In the genomic region with DNA sequence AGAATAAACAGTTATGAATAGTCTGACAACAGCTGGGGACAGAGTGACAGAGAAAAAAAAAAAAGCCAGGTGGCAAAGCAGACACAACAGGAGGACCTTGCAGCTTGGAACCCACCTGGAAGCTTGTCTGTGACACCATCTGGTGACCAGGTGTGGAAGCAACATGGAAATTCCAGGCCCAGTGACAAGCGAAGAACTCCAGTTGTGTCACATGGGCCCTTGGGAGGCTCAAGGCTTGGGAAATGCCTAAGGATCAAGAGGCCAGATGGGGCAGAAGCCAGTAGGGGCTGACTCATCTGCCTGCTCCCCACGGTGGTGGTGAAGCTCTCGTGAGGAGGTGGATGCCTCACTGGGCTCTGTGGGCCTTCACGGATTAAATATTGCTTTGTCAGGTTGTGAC, we compare ENCODE assay signal across 9 mouse cellular contexts. TPM values are rescaled to one million over a fixed set of nuclear protein-coding genes. Genes with fewer than 3 reads are reported as not detected.
DNase-seq lines count a peak whose midpoint lies in the region; ATAC-seq and TF ChIP-seq lines count a peak whose summit lies in the region.
"Had no signal": no experiment of that assay in that cellular context is flagged by ENCODE, and none has a peak within 500 bp of the region (broad histone marks: within the 10 kb centered on the region; RNA-seq: fewer than 3 reads in every experiment).

No protein-coding gene starts in this region.

- H3K4me3 ChIP-seq in liver, embryonic 15.5 days (replicated peaks): no peak overlapping the region
- H3K4me3 ChIP-seq in liver, postnatal 0 days (ENCODE audit: low read depth, low read length): no peak overlapping the region
- no peak overlapping the region for H3K4me3 ChIP-seq in embryonic fibroblast, embryonic 13.5 days (ENCODE audit: insufficient read depth, low read length)

- H3K4me2 ChIP-seq in liver, embryonic 15.5 days: no peak overlapping the region
- H3K4me2 ChIP-seq in liver, postnatal 0 days (ENCODE audit: low read depth, low read length): no peak overlapping the region

- 54% methylated on average over 4 of the region's 4 CpGs for WGBS in liver, embryonic 15.5 days (ENCODE audit: insufficient replicate concordance)
- WGBS in liver, postnatal 0 days (ENCODE audit: insufficient replicate concordance): 67% methylated on average over 4 of the region's 4 CpGs

- TF ChIP-seq EP300 in liver, postnatal 0 days (IDR thresholded peaks at IDR 0.05; ENCODE audit: low read depth): no peak

- H3K27ac ChIP-seq in liver, embryonic 15.5 days (replicated peaks): peak overlapping the region; percentile 11; the same call in 1 of the 2 replicates
- H3K27ac ChIP-seq in liver, postnatal 0 days (ENCODE audit: low read depth): no peak overlapping the region
- H3K27ac ChIP-seq in embryonic fibroblast, embryonic 13.5 days (ENCODE audit: insufficient read depth, low read length): peak overlapping the region; percentile 51

- peak; percentile 39 for DNase-seq in embryo, embryonic 10 days (ENCODE audit: low spot score)
- DNase-seq in embryo, embryonic 9.5 days (ENCODE audit: extremely low spot score): no peak
- no peak for DNase-seq in liver, postnatal 0 days
- peak; percentile 59 for DNase-seq in retina, postnatal 1 day
- DNase-seq in cerebellum, adult 8-10 months: no peak
- DNase-seq in B cell, adult 2 months: no peak

- no peaks in the 10 kb centered on the region for H3K36me3 ChIP-seq in liver, embryonic 15.5 days (replicated peaks)
- no peaks in the 10 kb centered on the region for H3K36me3 ChIP-seq in liver, postnatal 0 days (replicated peaks; ENCODE audit: insufficient read depth, low read length)

- H3K27me3 ChIP-seq in liver, embryonic 15.5 days: peaks cover 4% of the 10 kb centered on the region; the same call in 1 of the 2 replicates
- no peaks in the 10 kb centered on the region for H3K27me3 ChIP-seq in liver, postnatal 0 days (ENCODE audit: insufficient read depth, low read length)

- no peak for TF ChIP-seq CTCF in liver, postnatal 0 days (IDR thresholded peaks at IDR 0.05; ENCODE audit: low read depth)
- no peak for TF ChIP-seq CTCF in embryonic fibroblast, embryonic 13.5 days (IDR thresholded peaks at IDR 0.05; ENCODE audit: borderline replicate concordance, insufficient read depth, low read length)

- H3K9me3 ChIP-seq in liver, embryonic 15.5 days (replicated peaks): no peaks in the 10 kb centered on the region
- H3K9me3 ChIP-seq in liver, postnatal 0 days (ENCODE audit: low read length): no peaks in the 10 kb centered on the region

- no peak overlapping the region for H3K9ac ChIP-seq in liver, embryonic 15.5 days
- no peak overlapping the region for H3K9ac ChIP-seq in liver, postnatal 0 days (replicated peaks)

- no peak for TF ChIP-seq POLR2A in embryonic fibroblast, embryonic 13.5 days (IDR thresholded peaks at IDR 0.05; ENCODE audit: low read depth, low read length)

- ATAC-seq in liver, embryonic 15.5 days (ENCODE audit: insufficient read depth): no peak
- ATAC-seq in liver, postnatal 0 days: no peak
- ATAC-seq: CD4-positive, CD25-positive, alpha-beta regulatory T cell, adult 4 months had no signal

- H3K4me1 ChIP-seq in liver, embryonic 15.5 days (replicated peaks): peaks cover 39% of the 10 kb centered on the region
- peaks cover 27% of the 10 kb centered on the region for H3K4me1 ChIP-seq in liver, postnatal 0 days (ENCODE audit: insufficient read depth)
- H3K4me1 ChIP-seq in embryonic fibroblast, embryonic 13.5 days (ENCODE audit: control insufficient read depth, insufficient read depth, low read length): peaks cover 6% of the 10 kb centered on the region

RNA-seq across cellular contexts. Expression of a gene that starts 45.7 kb away (rescaled TPM):
- 42.1 and 45.6 TPM in 2 replicates for polyA plus RNA-seq in liver, embryonic 15.5 days (2015; fragmentation: Nextera tagmentation; extraction: Ambion mirVana)
- polyA plus RNA-seq in liver, postnatal 0 days (2015; fragmentation: Nextera tagmentation; extraction: Ambion mirVana): 44.6 and 55.4 TPM in 2 replicates
- polyA plus RNA-seq in embryonic fibroblast, embryonic 13.5 days (2011; ENCODE audit: insufficient read length, low read depth, missing spikeins): 175 and 205 TPM in 2 replicates

Comparison
In these comparisons a context has a peak if more than half of its experiments do, and no peak if none do; other contexts are left out.
1. DNase-seq: peak in embryo, embryonic 10 days (single experiment) and retina, postnatal 1 day (single experiment); none in embryo, embryonic 9.5 days (single experiment), liver, postnatal 0 days (single experiment), cerebellum, adult 8-10 months (single experiment) and B cell, adult 2 months (0 of 2).